Mouse (Mus musculus): Measurements from ENCODE around the gene Klhl9.

The Klhl9 gene

GRCm38 (mm10) chr4:88715059-88715458, 7.2 kb downstream of the Klhl9 start:
- peak; percentile 16 for DNase-seq (ENCODE audit: low spot score)

DNA sequence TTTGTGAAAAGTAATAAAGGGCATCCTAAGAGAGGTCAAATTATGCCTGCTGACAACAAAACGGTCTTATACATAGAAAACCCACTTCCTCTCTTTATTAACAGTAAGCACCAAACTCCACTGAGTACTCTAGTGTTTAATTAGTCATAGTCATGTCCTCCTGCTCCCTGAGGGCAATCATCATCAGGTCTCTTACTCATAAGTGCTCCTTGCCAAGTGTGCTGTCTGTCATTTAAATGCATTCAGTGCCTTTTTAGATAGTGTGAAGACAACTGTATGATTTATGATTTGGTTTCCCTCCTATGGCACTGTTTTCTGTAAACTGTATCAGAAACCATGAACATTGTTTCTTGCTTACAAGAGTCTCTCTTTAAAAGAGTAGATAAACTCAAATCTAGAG, 8.0 kb downstream of the Klhl9 start:
- peak; percentile 23 for DNase-seq (ENCODE audit: low spot score)

DNA sequence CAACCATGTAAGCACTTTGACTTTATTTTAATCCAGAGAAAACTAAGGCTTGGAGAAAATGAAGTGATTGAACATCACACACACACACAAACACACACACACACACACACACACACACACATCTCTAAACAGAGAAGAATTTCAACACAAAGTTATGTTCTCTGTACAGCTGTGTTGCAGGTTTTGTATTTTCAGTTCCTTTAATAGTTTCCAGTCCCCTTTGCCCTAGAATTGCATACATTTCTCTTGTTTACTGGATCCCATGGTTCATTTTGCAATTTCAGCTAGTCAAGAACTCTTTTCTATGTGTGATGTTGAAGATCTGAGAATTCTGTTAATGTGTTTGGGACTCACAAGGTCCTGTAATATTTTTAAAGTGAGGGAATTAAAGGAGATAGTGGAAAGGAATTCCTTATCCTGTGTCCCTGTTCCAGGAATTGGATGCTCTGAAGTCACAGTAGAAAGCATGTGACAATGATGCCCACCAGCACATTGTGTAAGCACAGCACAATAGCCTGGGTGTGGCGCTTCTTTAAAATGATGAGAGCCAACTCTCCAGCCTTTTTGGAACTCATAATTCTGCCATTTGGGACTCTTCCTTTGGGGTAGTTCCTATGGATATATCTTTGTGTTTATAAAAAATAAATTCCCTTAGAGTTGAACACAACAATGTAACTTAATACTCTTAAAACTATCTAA, 15.0 kb downstream of the Klhl9 start:
- no peak for DNase-seq (ENCODE audit: low spot score)

GRCm38 (mm10) chr4:88705924-88706323, 16.3 kb downstream of the Klhl9 start:
- DNase-seq (ENCODE audit: low spot score) = no peak

GRCm38 (mm10) chr4:88699301-88699700, 23.0 kb downstream of the Klhl9 start:
- no peak for DNase-seq (ENCODE audit: low spot score)

DNA sequence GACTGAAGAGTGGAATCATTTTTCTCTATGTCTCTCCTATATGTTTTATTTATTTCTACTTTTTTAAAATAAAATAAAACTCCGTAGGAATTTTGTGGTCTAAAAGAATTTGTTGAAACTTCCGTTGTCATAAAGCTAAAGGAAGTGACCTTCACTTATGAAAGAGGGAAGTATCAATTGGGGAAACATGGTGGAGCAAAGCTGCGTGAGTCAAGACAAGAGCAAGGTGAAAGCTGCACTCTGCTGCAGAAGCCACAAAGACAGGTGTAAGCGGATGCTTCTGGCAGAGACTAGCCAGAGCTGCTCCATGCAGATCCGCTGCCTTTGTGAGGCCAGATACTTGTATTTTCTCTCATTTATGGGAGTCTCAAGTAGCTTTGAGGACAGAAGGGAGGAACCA, 23.5 kb downstream of the Klhl9 start:
- DNase-seq (ENCODE audit: low spot score) = no peak

GRCm38 (mm10) chr4:88697753-88698152, 24.5 kb downstream of the Klhl9 start:
- DNase-seq (ENCODE audit: low spot score) = no peak

- no peak for DNase-seq (ENCODE audit: low spot score)
These were observed 25.2 kb downstream of the Klhl9 start for GRCm38 (mm10) chr4:88697108-88697507.

GRCm38 (mm10) chr4:88696237-88696884, 25.9 kb downstream of the Klhl9 start:
- DNase-seq (ENCODE audit: low spot score) = peak; percentile 78

- no peak for DNase-seq (ENCODE audit: low spot score)
These were observed 28.9 kb downstream of the Klhl9 start for GRCm38 (mm10) chr4:88693392-88693791.

GRCm38 (mm10) chr4:88692537-88692936, 29.7 kb downstream of the Klhl9 start:
- DNase-seq (ENCODE audit: low spot score) = no peak

- no peak for DNase-seq (ENCODE audit: low spot score)
These were observed 31.0 kb downstream of the Klhl9 start, which contains the start of gene Ifnab for GRCm38 (mm10) chr4:88691259-88691658. Gene Ifnab (minus strand): TSS chr4:88691359.

DNA sequence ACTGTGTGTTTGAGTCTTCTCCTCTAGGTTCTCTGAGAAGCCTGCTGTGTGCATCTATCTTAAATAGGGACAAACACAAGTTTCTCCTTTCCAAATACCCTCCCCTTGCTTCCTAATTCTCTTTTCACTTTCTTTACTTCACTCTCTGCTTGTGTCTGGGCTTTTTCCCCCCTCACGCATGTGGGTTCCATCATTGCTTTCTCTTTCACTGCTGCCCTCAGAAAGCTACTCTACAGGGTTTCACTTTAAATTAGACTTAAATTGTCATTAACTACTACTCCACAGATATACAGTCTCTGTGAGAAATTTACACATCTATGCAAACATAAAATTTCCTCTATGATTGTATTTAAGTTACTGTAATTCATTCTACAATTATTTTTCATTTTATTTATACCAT, 38.5 kb downstream of the Klhl9 start, which contains the start of gene Ifna2:
Gene Ifna2 (minus strand): TSS at position 101 of the 400 bp plus-strand sequence.
- no peak for DNase-seq (ENCODE audit: low spot score)

DNA sequence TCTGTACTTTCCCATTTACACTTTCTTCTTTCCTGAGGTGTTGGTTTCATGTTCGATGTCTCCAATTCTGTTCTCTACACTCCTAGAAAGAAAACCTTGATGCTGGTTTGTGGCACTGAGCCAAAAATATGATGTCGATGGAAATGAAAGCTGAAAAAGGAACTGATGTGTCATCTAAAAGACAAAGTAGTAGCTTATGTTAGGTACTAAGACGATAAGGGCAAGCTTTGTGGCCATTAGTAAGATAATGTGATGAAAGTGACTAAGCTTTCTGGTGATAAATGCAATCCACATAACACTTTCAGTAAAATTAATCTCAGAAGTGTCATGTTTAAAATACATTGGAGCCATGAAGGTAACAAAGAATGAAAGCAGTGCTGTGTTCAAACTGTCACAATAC, 40.9 kb downstream of the Klhl9 start:
- DNase-seq (ENCODE audit: low spot score) = no peak

DNA sequence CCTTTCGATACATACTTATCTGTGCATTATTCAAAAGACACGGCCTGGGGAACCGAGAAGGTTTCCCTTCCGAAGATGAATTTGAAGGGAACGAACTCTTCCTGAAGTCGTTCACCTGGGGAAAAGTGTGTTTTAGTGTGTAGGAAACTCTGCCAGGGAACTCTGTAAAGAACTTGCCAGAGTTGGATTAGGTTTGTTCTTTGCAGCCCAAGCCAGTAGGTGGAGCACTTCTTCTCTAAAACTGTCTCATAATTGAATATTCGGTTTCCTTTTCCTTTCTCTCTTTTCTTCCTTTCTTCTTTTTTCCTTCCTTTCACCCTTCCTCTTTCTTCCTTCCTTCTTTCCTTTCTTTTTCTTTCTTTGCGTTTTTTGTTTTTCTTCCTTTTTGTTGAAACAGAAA, 41.9 kb downstream of the Klhl9 start:
- DNase-seq (ENCODE audit: low spot score) = peak; percentile 9

GRCm38 (mm10) chr4:88676824-88677223, 45.4 kb downstream of the Klhl9 start, which contains the start of gene Ifna16:
Gene Ifna16 (minus strand): TSS chr4:88676924.
- no peak for DNase-seq (ENCODE audit: low spot score)
